In the genomic region with DNA sequence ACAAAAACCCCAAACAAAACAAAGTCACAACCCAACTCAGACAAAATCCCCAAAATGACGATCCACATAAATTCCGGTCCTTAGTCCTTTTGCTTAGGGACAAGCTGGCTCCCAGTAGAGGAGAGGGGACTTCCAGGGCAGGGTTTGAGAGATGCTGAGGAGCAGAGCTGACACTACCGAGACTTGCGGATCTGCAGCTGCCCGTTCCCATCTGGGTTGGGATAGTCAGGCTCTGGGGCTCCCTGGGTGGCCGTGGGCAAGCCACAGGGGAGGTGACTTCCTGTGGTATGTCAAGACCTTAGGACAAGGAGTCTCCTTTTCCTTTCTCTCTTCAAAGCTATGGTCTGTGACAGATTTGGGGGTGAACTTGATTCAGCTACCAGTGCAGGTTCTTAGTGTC, we compare ENCODE assay signal across 26 mouse cellular contexts. TPM values are rescaled to one million over a fixed set of nuclear protein-coding genes. Genes with fewer than 3 reads are reported as not detected.
"Had no signal": no experiment of that assay in that cellular context is flagged by ENCODE, and none has a peak within 500 bp of the region (broad histone marks: within the 10 kb centered on the region; RNA-seq: fewer than 3 reads in every experiment).

No protein-coding gene starts in this region.

- H3K4me3 ChIP-seq: liver, embryonic 15.5 days; megakaryocyte, embryonic 14.5 days; midbrain, embryonic 13.5 days; midbrain, embryonic 15.5 days; neural tube, embryonic 13.5 days; neural tube, embryonic 15.5 days; stomach, embryonic 15.5 days had no signal

- H3K4me1 ChIP-seq: liver, embryonic 15.5 days; midbrain, embryonic 15.5 days had no signal

- H3K9me3 ChIP-seq: liver, embryonic 15.5 days; midbrain, embryonic 13.5 days; midbrain, embryonic 15.5 days; neural tube, embryonic 13.5 days; neural tube, embryonic 15.5 days; stomach, embryonic 15.5 days had no signal

- H3K4me2 ChIP-seq: liver, embryonic 15.5 days; midbrain, embryonic 11.5 days; midbrain, embryonic 13.5 days; midbrain, embryonic 15.5 days; neural tube, embryonic 13.5 days; neural tube, embryonic 15.5 days; stomach, embryonic 15.5 days had no signal

- H3K36me3 ChIP-seq: liver, embryonic 15.5 days had no signal

- H3K27me3 ChIP-seq: liver, embryonic 15.5 days; megakaryocyte, embryonic 14.5 days; midbrain, embryonic 13.5 days; midbrain, embryonic 15.5 days; neural tube, embryonic 13.5 days; neural tube, embryonic 15.5 days; stomach, embryonic 15.5 days had no signal

- H3K9ac ChIP-seq: liver, embryonic 15.5 days; liver, postnatal 0 days; midbrain, embryonic 15.5 days; neural tube, embryonic 13.5 days; neural tube, embryonic 15.5 days; stomach, embryonic 15.5 days had no signal

- H3K27ac ChIP-seq: liver, embryonic 15.5 days; macrophage; midbrain, embryonic 13.5 days; midbrain, embryonic 15.5 days; neural tube, embryonic 15.5 days; stomach, embryonic 15.5 days had no signal

- ATAC-seq: liver, postnatal 0 days; midbrain, embryonic 13.5 days; midbrain, embryonic 15.5 days had no signal

- DNase-seq: liver, postnatal 0 days; lung, adult 2 months; lung, postnatal 10 days; retina, postnatal 1 day; right cerebral cortex, adult 18-20 months; right cerebral cortex, postnatal 25 days; right cerebral cortex, postnatal 4 days; thymus, adult 18-20 months; thymus, postnatal 14 days; thymus, postnatal 36 days had no signal

RNA-seq across cellular contexts. Expression of a gene that starts 18.2 kb away (rescaled TPM):
- total RNA-seq: megakaryocyte progenitor cell, adult 5-6 weeks; monocyte, adult 5-6 weeks had no signal
- polyA plus RNA-seq: liver, embryonic 15.5 days; liver, postnatal 0 days; lung, adult 2 months; lung, embryonic 16.5 days; macrophage; midbrain, embryonic 11.5 days; neural tube, embryonic 11.5 days; small intestine, adult 2 months; stomach, embryonic 15.5 days; thymus, postnatal 0 days had no signal

RNA-seq across cellular contexts. Expression of a gene that starts 28.1 kb away (rescaled TPM):
- total RNA-seq: midbrain, postnatal 0 days; monocyte, adult 5-6 weeks had no signal
- polyA plus RNA-seq: macrophage; neural tube, embryonic 11.5 days had no signal
